In genomic region chr1:92648197-92648596, GRCm38 (mm10) we compare ENCODE assay signal across 11 mouse cellular contexts. TPM values are rescaled to one million over a fixed set of nuclear protein-coding genes. Genes with fewer than 3 reads are reported as not detected.
DNase-seq lines count a peak whose midpoint lies in the region; ATAC-seq lines count a peak whose summit lies in the region.
"Had no signal": no experiment of that assay in that cellular context is flagged by ENCODE, and none has a peak within 500 bp of the region (broad histone marks: within the 10 kb centered on the region; RNA-seq: fewer than 3 reads in every experiment).

No protein-coding gene starts in this region.

- no peaks in the 10 kb centered on the region for H3K9me3 ChIP-seq in heart, embryonic 14.5 days (ENCODE audit: control insufficient read depth, low read length)
- no peaks in the 10 kb centered on the region for H3K9me3 ChIP-seq in megakaryocyte, embryonic 14.5 days
- H3K9me3 ChIP-seq: stomach, embryonic 15.5 days had no signal

- WGBS in heart, embryonic 14.5 days = 44% methylated on average over 10 of the region's 10 CpGs

- H3K36me3 ChIP-seq in heart, embryonic 14.5 days (ENCODE audit: control insufficient read depth, insufficient read depth, low read length) = no peaks in the 10 kb centered on the region
- H3K36me3 ChIP-seq in megakaryocyte, embryonic 14.5 days (replicated peaks; ENCODE audit: low read length) = no peaks in the 10 kb centered on the region
- H3K36me3 ChIP-seq: stomach, embryonic 15.5 days had no signal

- H3K4me2 ChIP-seq in heart, embryonic 14.5 days (ENCODE audit: low read length) = peak overlapping the region; percentile 26; the same call in 1 of the 2 replicates
- H3K4me2 ChIP-seq: stomach, embryonic 15.5 days had no signal

- ATAC-seq in heart, embryonic 14.5 days (ENCODE audit: insufficient number of reproducible peaks, insufficient read depth, low FRiP score, low read depth) = no peak
- peak; percentile 48 for ATAC-seq in granulocyte monocyte progenitor cell, adult 5-6 weeks (replicated peaks; ENCODE audit: poor library complexity, severe bottlenecking)

- 0 out of 2 replicates have a peak, but pooled peaks cover 10% of the 10 kb centered on the region for H3K27me3 ChIP-seq in heart, embryonic 14.5 days (ENCODE audit: control insufficient read depth, insufficient read depth, low read length)
- peaks cover 71% of the 10 kb centered on the region for H3K27me3 ChIP-seq in megakaryocyte, embryonic 14.5 days (replicated peaks)
- H3K27me3 ChIP-seq: stomach, embryonic 15.5 days had no signal

- intact Hi-C loops in heart, postnatal 10 days (cut with DNase I) = loop anchor here (5.0 kb wide), 2 partner anchors 126 to 249 kb away; no protein-coding TSS in a partner anchor

- no peak overlapping the region for H3K4me3 ChIP-seq in heart, embryonic 14.5 days (ENCODE audit: control insufficient read depth in 1 of 2, insufficient read depth in 1 of 2, low read depth in 1 of 2, low read length in 2 of 2)
- peak overlapping the region; percentile 89 for H3K4me3 ChIP-seq in megakaryocyte, embryonic 14.5 days (replicated peaks)
- H3K4me3 ChIP-seq: stomach, embryonic 15.5 days had no signal

- H3K4me1 ChIP-seq in heart, embryonic 14.5 days (ENCODE audit: control insufficient read depth in 2 of 2, insufficient read depth in 2 of 2, low read length in 2 of 2) = peaks cover 0 to 4% of the 10 kb centered on the region in 2 experiments; a peak in 2 of 4 replicates
- H3K4me1 ChIP-seq in megakaryocyte, embryonic 14.5 days = peaks cover 62% of the 10 kb centered on the region

- no peak overlapping the region for H3K27ac ChIP-seq in heart, embryonic 14.5 days (replicated peaks in 1 of 2; ENCODE audit: control insufficient read depth in 1 of 2, insufficient read depth in 1 of 2, low read depth in 2 of 2, low read length in 2 of 2)
- H3K27ac ChIP-seq: macrophage; stomach, embryonic 15.5 days had no signal

- no peak for DNase-seq in heart, postnatal 10 days
- DNase-seq in B cell, adult 2 months = peak; percentile 18 to 19
- no peak for DNase-seq in natural killer cell, adult 2 months (ENCODE audit: low spot score in 2 of 2)
- DNase-seq in cerebellum, adult 9-11 months = no peak
- no peak for DNase-seq in ovary, postnatal 10 days (ENCODE audit: low spot score)

- no peak overlapping the region for H3K9ac ChIP-seq in heart, embryonic 14.5 days (ENCODE audit: low read length)
- H3K9ac ChIP-seq: stomach, embryonic 15.5 days had no signal

RNA-seq across cellular contexts. Expression of gene Otos, which starts 0.4 kb away (rescaled TPM):
- polyA plus RNA-seq in heart, embryonic 14.5 days (2014; fragmentation: Nextera tagmentation; extraction: Ambion mirVana) = not detected in 2 replicates
- not detected for total RNA-seq in heart, postnatal 10 days (2021)
- total RNA-seq in granulocyte monocyte progenitor cell, adult 5-6 weeks (2014; fragmentation: Nextera tagmentation) = 5.3 and 7.2 TPM in 2 replicates
- 2.5 TPM in 1 of 2 replicates, not detected in the other for total RNA-seq in granulocyte monocyte progenitor cell, adult 5-6 weeks (2017)
- polyA plus RNA-seq in megakaryocyte, embryonic 14.5 days (2012; ENCODE audit: insufficient read depth, low replicate concordance) = 0.50 TPM in 1 of 2 replicates, not detected in the other
- total RNA-seq: ES-E14 had no signal
- polyA plus RNA-seq: macrophage had no signal

RNA-seq across cellular contexts. Expression of gene Cops9, which starts 6.4 kb away (rescaled TPM):
- 521 and 566 TPM in 2 replicates for polyA plus RNA-seq in heart, embryonic 14.5 days (2014; fragmentation: Nextera tagmentation; extraction: Ambion mirVana)
- total RNA-seq in heart, postnatal 10 days (2021) = 100 to 1,000 TPM; 221 to 231 TPM
- total RNA-seq in granulocyte monocyte progenitor cell, adult 5-6 weeks (2014; fragmentation: Nextera tagmentation) = 215 and 239 TPM in 2 replicates
- 141 and 144 TPM in 2 replicates for total RNA-seq in granulocyte monocyte progenitor cell, adult 5-6 weeks (2017)
- polyA plus RNA-seq in megakaryocyte, embryonic 14.5 days (2012; ENCODE audit: insufficient read depth, low replicate concordance) = 26.2 and 120 TPM in 2 replicates

RNA-seq across cellular contexts. Expression of gene Olfr12, which starts 30.6 kb away (rescaled TPM):
- polyA plus RNA-seq in heart, embryonic 14.5 days (2014; fragmentation: Nextera tagmentation; extraction: Ambion mirVana) = not detected in 2 replicates
- not detected for total RNA-seq in heart, postnatal 10 days (2021)
- not detected in 2 replicates for total RNA-seq in granulocyte monocyte progenitor cell, adult 5-6 weeks (2014; fragmentation: Nextera tagmentation)
- total RNA-seq in granulocyte monocyte progenitor cell, adult 5-6 weeks (2017) = not detected in 2 replicates
- polyA plus RNA-seq in megakaryocyte, embryonic 14.5 days (2012; ENCODE audit: insufficient read depth, low replicate concordance) = not detected in 2 replicates
- polyA plus RNA-seq: macrophage; stomach, embryonic 15.5 days had no signal

RNA-seq across cellular contexts. Expression of gene Olfr1410, which starts 42.6 kb away (rescaled TPM):
- polyA plus RNA-seq in heart, embryonic 14.5 days (2014; fragmentation: Nextera tagmentation; extraction: Ambion mirVana) = not detected in 2 replicates
- not detected for total RNA-seq in heart, postnatal 10 days (2021)
- not detected in 2 replicates for total RNA-seq in granulocyte monocyte progenitor cell, adult 5-6 weeks (2014; fragmentation: Nextera tagmentation)
- not detected in 2 replicates for total RNA-seq in granulocyte monocyte progenitor cell, adult 5-6 weeks (2017)
- not detected in 2 replicates for polyA plus RNA-seq in megakaryocyte, embryonic 14.5 days (2012; ENCODE audit: insufficient read depth, low replicate concordance)
- polyA plus RNA-seq: macrophage; stomach, embryonic 15.5 days had no signal

RNA-seq across cellular contexts. Expression of gene Olfr1411, which starts 54.0 kb away (rescaled TPM):
- not detected in 2 replicates for polyA plus RNA-seq in heart, embryonic 14.5 days (2014; fragmentation: Nextera tagmentation; extraction: Ambion mirVana)
- total RNA-seq in heart, postnatal 10 days (2021) = not detected
- not detected in 2 replicates for total RNA-seq in granulocyte monocyte progenitor cell, adult 5-6 weeks (2014; fragmentation: Nextera tagmentation)
- total RNA-seq in granulocyte monocyte progenitor cell, adult 5-6 weeks (2017) = not detected in 2 replicates
- polyA plus RNA-seq in megakaryocyte, embryonic 14.5 days (2012; ENCODE audit: insufficient read depth, low replicate concordance) = not detected in 2 replicates
- total RNA-seq: ES-E14 had no signal
- polyA plus RNA-seq: macrophage; stomach, embryonic 15.5 days had no signal

Comparison
In these comparisons a context has a peak if more than half of its experiments do, and no peak if none do; other contexts are left out.
1. DNase-seq: peak in B cell, adult 2 months (2 of 2); none in heart, postnatal 10 days (0 of 2), natural killer cell, adult 2 months (0 of 2), cerebellum, adult 9-11 months (single experiment) and ovary, postnatal 10 days (single experiment).